Mouse (Mus musculus) granulocyte monocyte progenitor cell, adult 5-6 weeks (primary cell): Measurements from ENCODE around the gene Parp8. TPM values are rescaled to one million over a fixed set of nuclear protein-coding genes. Genes with fewer than 3 reads are reported as not detected.

Experiments used
- ATAC-seq: replicated peaks from 2 replicates; pipeline ENCODE4 v1.8.0; 2016; ENCODE audit warnings: mild to moderate bottlenecking, moderate TSS enrichment, inconsistent platforms; ENCODE audit not compliant: poor library complexity, severe bottlenecking
- total RNA-seq, 2 experiments: library from RNA; stranded (forward) in 1 of 2; stranded (reverse) in 1 of 2; fragments of 200-712, 200-1000 nt in 1 of 2; fragments of >200 nt in 1 of 2; fragmentation: Nextera tagmentation in 1 of 2; gene quantifications; 2 replicates each; pipeline ENCODE4 v1.2.3; 2014 to 2017

Parp8 gene
- total RNA-seq, 2 experiments from 2014 or later: 119 to 158 TPM

GRCm38 (mm10) chr13:117023346-117024050, 1.8 kb downstream of the Parp8 start:
- ATAC-seq: no peak

GRCm38 (mm10) chr13:117020631-117021030, 4.7 kb downstream of the Parp8 start:
- ATAC-seq: 0 out of 2 replicates have a peak, but pooled peaks have one; percentile 4

- peak; percentile 33 for ATAC-seq
These were observed 6.7 kb downstream of the Parp8 start for GRCm38 (mm10) chr13:117018676-117019075.

- ATAC-seq: no peak
These were observed 11.8 kb downstream of the Parp8 start for GRCm38 (mm10) chr13:117013516-117013915.

- ATAC-seq: no peak
These were observed 13.3 kb downstream of the Parp8 start for GRCm38 (mm10) chr13:117012031-117012430.

GRCm38 (mm10) chr13:117010143-117010542, 15.2 kb downstream of the Parp8 start:
- ATAC-seq: no peak

GRCm38 (mm10) chr13:117008021-117009015, 17.0 kb downstream of the Parp8 start:
- no peak for ATAC-seq

GRCm38 (mm10) chr13:117007566-117007965, 17.8 kb downstream of the Parp8 start:
- peak; percentile 70 for ATAC-seq

GRCm38 (mm10) chr13:117006638-117007037, 18.7 kb downstream of the Parp8 start:
- no peak for ATAC-seq

GRCm38 (mm10) chr13:117000493-117000892, 24.8 kb downstream of the Parp8 start:
- no peak for ATAC-seq

- ATAC-seq: no peak
These were observed 33.8 kb downstream of the Parp8 start for GRCm38 (mm10) chr13:116991560-116991959.

- no peak for ATAC-seq
These were observed 35.0 kb downstream of the Parp8 start for GRCm38 (mm10) chr13:116990327-116990726.

GRCm38 (mm10) chr13:116988706-116989105, 36.6 kb downstream of the Parp8 start:
- ATAC-seq: no peak

- ATAC-seq: no peak
These were observed 37.1 kb downstream of the Parp8 start for GRCm38 (mm10) chr13:116988208-116988607.

GRCm38 (mm10) chr13:116987284-116987683, 38.1 kb downstream of the Parp8 start:
- peak; percentile 77 for ATAC-seq

- peak; percentile 59 for ATAC-seq
These were observed 38.7 kb downstream of the Parp8 start for GRCm38 (mm10) chr13:116986658-116987057.

GRCm38 (mm10) chr13:116974081-116974860, 51.1 kb downstream of the Parp8 start:
- no peak for ATAC-seq

GRCm38 (mm10) chr13:116973491-116973890, 51.8 kb downstream of the Parp8 start:
- no peak for ATAC-seq

- peak; percentile 83 for ATAC-seq
These were observed 53.2 kb downstream of the Parp8 start for GRCm38 (mm10) chr13:116972036-116972611.
